Mouse (Mus musculus): ENCODE data around the gene Dgkq. TPM values are rescaled to one million over a fixed set of nuclear protein-coding genes. Genes with fewer than 3 reads are reported as not detected.

Gene Dgkq
- total RNA-seq, 2 experiments from 2014 or later: 3.9 to 4.6 TPM

GRCm38 (mm10) chr5:108701341-108702021 is 32.0 kb upstream of the Dgkq start:
- no peak overlapping the region for H3K4me3 ChIP-seq
- no peak overlapping the region for H3K27ac ChIP-seq
- no peak for DNase-seq
- intact Hi-C loops (cut with DNase I): no loop called here
- no peak for TF ChIP-seq CTCF (IDR thresholded peaks at IDR 0.05)

DNA sequence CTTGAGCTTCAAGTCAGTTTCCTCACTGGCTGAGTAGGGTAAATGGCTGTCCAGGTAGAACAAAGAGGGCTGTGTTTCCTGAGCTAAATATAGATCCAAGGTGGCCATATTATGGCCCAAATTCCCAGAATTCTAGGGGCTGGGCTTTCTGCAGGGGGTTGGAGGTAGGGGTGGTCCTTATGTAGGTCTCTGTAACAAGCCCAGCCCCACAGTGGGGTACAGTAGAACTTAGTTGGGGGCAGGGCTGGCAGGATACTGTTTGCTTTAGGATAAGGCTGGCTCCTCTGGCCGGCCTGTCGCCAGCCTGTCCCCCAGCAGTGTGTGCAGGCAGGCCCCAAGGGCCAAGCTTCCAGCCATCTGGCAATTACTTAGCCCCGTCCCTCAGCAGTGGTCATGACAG is 30.9 kb upstream of the Dgkq start:
- no peak for DNase-seq
- no peak overlapping the region for H3K27ac ChIP-seq
- no peak for TF ChIP-seq CTCF (IDR thresholded peaks at IDR 0.05)
- intact Hi-C loops (cut with DNase I): no loop called here
- H3K4me3 ChIP-seq: no peak overlapping the region

GRCm38 (mm10) chr5:108697341-108697753 is 27.9 kb upstream of the Dgkq start:
- no peak for DNase-seq
- Histone ChIP-seq H3K4me3 (no peak overlapping the region), H3K27ac (peak overlapping the region; percentile 24)
- intact Hi-C loops (cut with DNase I): no loop called here
- TF ChIP-seq CTCF (IDR thresholded peaks at IDR 0.05): no peak

GRCm38 (mm10) chr5:108696542-108696941 is 27.1 kb upstream of the Dgkq start:
- no peak for TF ChIP-seq CTCF (IDR thresholded peaks at IDR 0.05)
- intact Hi-C loops (cut with DNase I): no loop called here
- Histone ChIP-seq H3K4me3 (peak overlapping the region; percentile 13; the same call in 1 of the 2 replicates), H3K27ac (peak overlapping the region; percentile 44; the same call in 1 of the 2 replicates)
- no peak for DNase-seq

DNA sequence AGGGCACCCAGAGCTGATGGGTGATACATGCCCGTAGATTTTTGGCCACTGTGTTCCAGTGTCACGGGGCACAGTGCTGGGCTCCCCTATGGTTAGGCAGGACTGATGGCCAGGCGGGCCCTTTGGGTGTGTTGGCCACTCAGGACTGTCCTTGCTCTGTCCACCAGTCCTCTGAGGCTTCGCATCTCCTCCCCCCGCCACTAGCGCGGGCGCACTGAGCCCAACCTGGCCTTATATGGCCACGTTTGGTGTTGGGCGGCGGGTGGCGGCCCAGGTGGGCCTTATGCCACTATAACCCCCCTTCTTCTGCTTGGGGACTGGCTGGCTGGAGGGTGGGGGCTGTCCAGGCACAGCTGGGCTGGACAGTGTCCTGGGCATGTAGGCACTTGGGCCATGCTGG is 26.4 kb upstream of the Dgkq start:
- intact Hi-C loops (cut with DNase I): loop anchor here (2.0 kb wide), 1 partner anchor 67 kb away; the partner anchor contains the start of genes Gak and Tmem175
- H3K4me3 ChIP-seq: no peak overlapping the region
- H3K27ac ChIP-seq: peak overlapping the region; percentile 81
- DNase-seq: peak; percentile 60
- no peak for TF ChIP-seq CTCF (IDR thresholded peaks at IDR 0.05)

GRCm38 (mm10) chr5:108694352-108695261 is 25.1 kb upstream of the Dgkq start:
- peak overlapping the region; percentile 81 for H3K27ac ChIP-seq

GRCm38 (mm10) chr5:108693872-108694288 is 24.4 kb upstream of the Dgkq start:
- peak; percentile 93 for DNase-seq
- Histone ChIP-seq H3K4me3 (peak overlapping the region; percentile 91), H3K27ac (peak overlapping the region; percentile 81)
- no peak for TF ChIP-seq CTCF (IDR thresholded peaks at IDR 0.05)
- intact Hi-C loops (cut with DNase I): loop anchor here (2.0 kb wide), 1 partner anchor 65 kb away; the partner anchor contains the start of genes Gak and Tmem175

More at GRCm38 (mm10) chr5:108694352-108695261, 25.1 kb upstream of the Dgkq start:
- H3K4me3 ChIP-seq: peak overlapping the region; percentile 91
- peak; percentile 61 for DNase-seq
- TF ChIP-seq CTCF (IDR thresholded peaks at IDR 0.05): no peak
- intact Hi-C loops (cut with DNase I): loop anchor here (2.0 kb wide), 1 partner anchor 66 kb away; the partner anchor contains the start of genes Gak and Tmem175

DNA sequence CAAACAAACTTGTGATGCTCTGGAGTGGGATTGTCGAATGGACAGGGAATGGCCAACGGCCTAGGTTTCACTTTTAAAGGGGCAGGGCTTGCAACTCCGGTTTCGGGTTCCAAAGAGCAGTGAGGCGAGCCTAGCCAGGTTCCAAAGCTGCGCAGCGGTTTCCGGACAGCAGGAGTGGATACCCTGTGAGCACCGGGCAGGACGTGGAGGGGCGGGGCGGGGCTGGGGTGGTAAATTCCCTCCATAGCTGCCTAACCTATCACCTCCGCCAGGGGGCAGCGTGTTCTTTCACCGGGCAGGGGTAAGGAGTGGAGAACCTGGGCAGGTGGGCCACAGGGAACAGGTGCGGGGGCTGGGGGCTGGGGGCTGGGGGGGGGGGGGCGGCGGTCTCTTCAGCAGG is 22.8 kb upstream of the Dgkq start, which contains the start of gene Fgfrl1:
TSS of gene Fgfrl1 (plus strand) at position 112 of the 400 bp plus-strand sequence.
- Histone ChIP-seq H3K27ac (peak within 1 kb of the TSS; percentile 8; the same call in 1 of the 2 replicates), H3K4me3 (peak within 1 kb of the TSS; percentile 91)
- peak; percentile 76 for DNase-seq
- intact Hi-C loops (cut with DNase I): loop anchor here (1.0 kb wide), 1 partner anchor 34 kb away; no protein-coding TSS in a partner anchor
- TF ChIP-seq CTCF (IDR thresholded peaks at IDR 0.05): peak; percentile 63

- Histone ChIP-seq H3K4me3 (no peak overlapping the region), H3K27ac (no peak overlapping the region)
- intact Hi-C loops (cut with DNase I): no loop called here
- peak; percentile 35 for TF ChIP-seq CTCF (IDR thresholded peaks at IDR 0.05)
- DNase-seq: no peak
Observed at GRCm38 (mm10) chr5:108691152-108691551, 21.7 kb upstream of the Dgkq start.

DNA sequence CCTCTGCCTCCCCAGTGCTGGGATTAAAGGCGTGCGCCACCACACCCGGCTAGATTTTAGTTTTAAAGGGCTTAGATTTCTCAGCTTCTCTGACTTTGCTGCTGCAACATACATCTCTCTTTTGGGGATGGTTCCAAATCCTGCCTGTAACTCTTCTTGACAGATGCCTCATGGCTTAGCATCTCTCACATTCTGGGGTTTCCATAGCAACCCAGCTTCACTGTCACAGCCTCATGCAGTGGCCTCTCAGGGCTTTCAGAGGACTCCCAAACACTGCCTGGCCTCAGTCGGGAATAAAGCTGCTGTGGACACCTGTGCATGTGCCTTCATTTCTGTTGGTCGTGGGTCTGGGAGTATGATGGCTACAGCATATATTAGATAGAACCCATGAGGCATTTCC is 19.6 kb upstream of the Dgkq start:
- no peak for TF ChIP-seq CTCF (IDR thresholded peaks at IDR 0.05)
- DNase-seq: no peak
- intact Hi-C loops (cut with DNase I): no loop called here
- no peak overlapping the region for H3K27ac ChIP-seq
- no peak overlapping the region for H3K4me3 ChIP-seq

DNA sequence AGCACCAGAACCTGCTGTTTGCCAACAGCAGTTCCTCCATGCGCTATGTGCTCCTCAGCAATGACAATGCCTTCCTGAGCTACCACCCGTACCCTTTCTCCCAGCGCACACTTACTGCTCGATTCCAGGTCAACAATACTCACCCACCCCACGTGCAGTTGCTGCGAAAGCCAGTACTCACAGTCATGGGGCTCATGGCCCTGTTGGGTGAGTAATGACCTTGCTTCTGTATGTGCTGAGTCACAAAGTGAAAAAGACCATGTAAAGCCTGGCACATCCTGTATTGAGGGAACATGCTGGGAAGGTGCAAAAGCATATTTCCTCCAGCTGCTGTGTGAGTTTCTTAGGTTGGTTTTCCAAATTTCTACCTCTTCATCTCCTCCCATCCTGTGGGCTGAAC is 11.4 kb upstream of the Dgkq start:
- no peak overlapping the region for H3K4me3 ChIP-seq
- DNase-seq: no peak
- intact Hi-C loops (cut with DNase I): no loop called here
- TF ChIP-seq CTCF (IDR thresholded peaks at IDR 0.05): no peak
- no peak overlapping the region for H3K27ac ChIP-seq

- DNase-seq: no peak
- peak; percentile 41 for TF ChIP-seq CTCF (IDR thresholded peaks at IDR 0.05)
- Histone ChIP-seq H3K27ac (no peak overlapping the region), H3K4me3 (no peak overlapping the region)
- intact Hi-C loops (cut with DNase I): loop anchor here (10.0 kb wide), 1 partner anchor 45 kb away; no protein-coding TSS in a partner anchor
Observed at GRCm38 (mm10) chr5:108679909-108680308, 10.4 kb upstream of the Dgkq start.

All from gastrocnemius, adult 2 months (tissue).